Mouse (Mus musculus): ENCODE results near the gene Farp2.

GRCm38 (mm10) chr1:93635091-93635579 is 123.3 kb downstream of the Farp2 start:
- TF ChIP-seq POLR2A (IDR thresholded peaks at IDR 0.05; ENCODE audit: control insufficient read depth, low read depth, low read length), result no peak; the same call in 1 of the 2 replicates
- TF ChIP-seq CTCF (IDR thresholded peaks at IDR 0.05; ENCODE audit: control insufficient read depth, insufficient read depth, insufficient replicate concordance, low read depth, low read length), result no peak

Measured in testis, adult 2 months (tissue).